Comparison of ENCODE assay signal across 11 mouse cellular contexts in genomic region chr16:63817606-63818005, GRCm38 (mm10). TPM values are rescaled to one million over a fixed set of nuclear protein-coding genes. Genes with fewer than 3 reads are reported as not detected.
DNase-seq lines count a peak whose midpoint lies in the region; ATAC-seq lines count a peak whose summit lies in the region.
"Had no signal": no experiment of that assay in that cellular context is flagged by ENCODE, and none has a peak within 500 bp of the region (broad histone marks: within the 10 kb centered on the region; RNA-seq: fewer than 3 reads in every experiment).

No protein-coding gene starts in this region.

- H3K27ac ChIP-seq in kidney, embryonic 16.5 days (ENCODE audit: low read length) = peak overlapping the region; percentile 76
- peak overlapping the region; percentile 17 for H3K27ac ChIP-seq in embryonic facial prominence, embryonic 11.5 days (replicated peaks; ENCODE audit: low read depth, low read length)

- peak; percentile 46; the same call in 1 of the 2 replicates for ATAC-seq in kidney, embryonic 16.5 days (ENCODE audit: low FRiP score, low TSS enrichment)
- ATAC-seq in embryonic facial prominence, embryonic 11.5 days (replicated peaks; ENCODE audit: insufficient number of reproducible peaks, low FRiP score, low TSS enrichment, low read depth) = no peak

- DNase-seq in kidney, adult 18-20 months = no peak
- peak; percentile 39 for DNase-seq in embryonic facial prominence, embryonic 11.5 days (ENCODE audit: low spot score)
- peak; percentile 51 for DNase-seq in forelimb bud, embryonic 11.5 days (ENCODE audit: low read depth, low spot score)
- DNase-seq in lung, postnatal 36 days = peak; percentile 5
- no peak for DNase-seq in urinary bladder, adult 18-20 months (ENCODE audit: low spot score in 2 of 2)
- no peak for DNase-seq in thymus, postnatal 25 days
- no peak for DNase-seq in gastrocnemius, postnatal 25 days
- DNase-seq: cerebellum, postnatal 10 days; spleen, adult 18-20 months had no signal

- no peaks in the 10 kb centered on the region for H3K9me3 ChIP-seq in kidney, embryonic 16.5 days (ENCODE audit: low read length)
- no peaks in the 10 kb centered on the region for H3K9me3 ChIP-seq in embryonic facial prominence, embryonic 11.5 days (replicated peaks; ENCODE audit: control insufficient read depth, low read length)
- H3K9me3 ChIP-seq: heart, embryonic 12.5 days had no signal

- no peaks in the 10 kb centered on the region for H3K36me3 ChIP-seq in kidney, embryonic 16.5 days (ENCODE audit: insufficient read depth, low read length)
- no peaks in the 10 kb centered on the region for H3K36me3 ChIP-seq in embryonic facial prominence, embryonic 11.5 days (replicated peaks; ENCODE audit: control insufficient read depth, insufficient read depth, low read depth, low read length)
- H3K36me3 ChIP-seq: heart, embryonic 12.5 days had no signal

- no peak overlapping the region; the same call in 1 of the 2 replicates for H3K4me2 ChIP-seq in kidney, embryonic 16.5 days (replicated peaks; ENCODE audit: low read depth, low read length)
- no peak overlapping the region; the same call in 1 of the 2 replicates for H3K4me2 ChIP-seq in embryonic facial prominence, embryonic 11.5 days (ENCODE audit: low read depth, low read length)
- H3K4me2 ChIP-seq: heart, embryonic 12.5 days had no signal

- WGBS in kidney, embryonic 16.5 days = 53% methylated on average over 6 of the region's 6 CpGs
- 42% methylated on average over 6 of the region's 6 CpGs for WGBS in embryonic facial prominence, embryonic 11.5 days

- no peaks in the 10 kb centered on the region for H3K27me3 ChIP-seq in kidney, embryonic 16.5 days (ENCODE audit: insufficient read depth, low read length)
- no peaks in the 10 kb centered on the region for H3K27me3 ChIP-seq in embryonic facial prominence, embryonic 11.5 days (ENCODE audit: control insufficient read depth, insufficient read depth, low read length)
- H3K27me3 ChIP-seq: heart, embryonic 12.5 days had no signal

- no peak overlapping the region for H3K9ac ChIP-seq in kidney, embryonic 16.5 days (replicated peaks; ENCODE audit: low read length)
- H3K9ac ChIP-seq in embryonic facial prominence, embryonic 11.5 days (replicated peaks; ENCODE audit: low read length) = no peak overlapping the region
- H3K9ac ChIP-seq: heart, embryonic 12.5 days had no signal

- no peaks in the 10 kb centered on the region for H3K4me1 ChIP-seq in kidney, embryonic 16.5 days (ENCODE audit: insufficient read depth, low read length)
- no peaks in the 10 kb centered on the region for H3K4me1 ChIP-seq in embryonic facial prominence, embryonic 11.5 days (ENCODE audit: control insufficient read depth, insufficient read depth, low read length)

- H3K4me3 ChIP-seq in kidney, embryonic 16.5 days (ENCODE audit: low read length) = no peak overlapping the region
- no peak overlapping the region for H3K4me3 ChIP-seq in embryonic facial prominence, embryonic 11.5 days (ENCODE audit: low read depth, low read length)
- H3K4me3 ChIP-seq: heart, embryonic 12.5 days had no signal

RNA-seq across cellular contexts. Expression of gene Epha3, which starts 46.4 kb away (rescaled TPM):
- 15.8 and 16.1 TPM in 2 replicates for polyA plus RNA-seq in kidney, embryonic 16.5 days (2015; fragmentation: Nextera tagmentation; extraction: Ambion mirVana)
- polyA plus RNA-seq in embryonic facial prominence, embryonic 11.5 days (2014; fragmentation: Nextera tagmentation; extraction: Ambion mirVana) = 45.9 and 51.5 TPM in 2 replicates
- under 1 TPM; 0.59 to 0.67 TPM for total RNA-seq in gastrocnemius, postnatal 25 days (2021)

Comparison
In these comparisons a context has a peak if more than half of its experiments do, and no peak if none do; other contexts are left out.
1. DNase-seq: peak in embryonic facial prominence, embryonic 11.5 days (single experiment), forelimb bud, embryonic 11.5 days (single experiment) and lung, postnatal 36 days (single experiment); none in kidney, adult 18-20 months (single experiment), urinary bladder, adult 18-20 months (0 of 2), thymus, postnatal 25 days (single experiment) and gastrocnemius, postnatal 25 days (single experiment).